Mouse (Mus musculus) ES-CJ7 (cell line): ENCODE data around the gene Akap10.

Experiments used
- DNase-seq: peaks from one replicate; pipeline ENCODE4 v3.0.0; 2011; ENCODE audit warnings: low read depth, low spot score

Gene Akap10

GRCm38 (mm10) chr11:61930640-61931586 lies 861 bp upstream of the Akap10 start:
- no peak for DNase-seq

GRCm38 (mm10) chr11:61929323-61930097 lies 542 bp downstream of the Akap10 start:
- DNase-seq = no peak

GRCm38 (mm10) chr11:61923309-61923708 lies 6.7 kb downstream of the Akap10 start:
- no peak for DNase-seq

- no peak for DNase-seq
Measured at GRCm38 (mm10) chr11:61919702-61920101, 10.3 kb downstream of the Akap10 start.

- DNase-seq = no peak
Measured at GRCm38 (mm10) chr11:61908315-61908714, 21.7 kb downstream of the Akap10 start.

- DNase-seq = peak; percentile 63
Measured at GRCm38 (mm10) chr11:61882183-61882582, 47.9 kb downstream of the Akap10 start.

GRCm38 (mm10) chr11:61879921-61880320 lies 50.1 kb downstream of the Akap10 start:
- no peak for DNase-seq

GRCm38 (mm10) chr11:61871881-61872280 lies 58.2 kb downstream of the Akap10 start:
- no peak for DNase-seq

GRCm38 (mm10) chr11:61866856-61867255 lies 63.2 kb downstream of the Akap10 start:
- no peak for DNase-seq

GRCm38 (mm10) chr11:61861781-61862547 lies 68.1 kb downstream of the Akap10 start:
- no peak for DNase-seq

- no peak for DNase-seq
Measured at GRCm38 (mm10) chr11:61859316-61859715, 70.7 kb downstream of the Akap10 start.

GRCm38 (mm10) chr11:61855539-61855938 lies 74.5 kb downstream of the Akap10 start:
- DNase-seq = no peak

GRCm38 (mm10) chr11:61854988-61855411 lies 75.1 kb downstream of the Akap10 start, which contains the start of gene Ulk2:
Gene Ulk2 (minus strand): TSS chr11:61855073.
- DNase-seq = peak; percentile 84

GRCm38 (mm10) chr11:61854211-61854987 lies 75.7 kb downstream of the Akap10 start:
- peak; percentile 80 for DNase-seq

- no peak for DNase-seq
Measured at GRCm38 (mm10) chr11:61853659-61854058, 76.4 kb downstream of the Akap10 start.

GRCm38 (mm10) chr11:61852916-61853315 lies 77.1 kb downstream of the Akap10 start:
- DNase-seq = no peak

- no peak for DNase-seq
Measured at GRCm38 (mm10) chr11:61851195-61851594, 78.9 kb downstream of the Akap10 start.

- peak; percentile 64 for DNase-seq
Measured at GRCm38 (mm10) chr11:61840663-61841062, 89.4 kb downstream of the Akap10 start.

- DNase-seq = no peak
Measured at GRCm38 (mm10) chr11:61839940-61840339, 90.1 kb downstream of the Akap10 start.

GRCm38 (mm10) chr11:61839182-61839581 lies 90.9 kb downstream of the Akap10 start:
- DNase-seq = no peak
